In the genomic region with DNA sequence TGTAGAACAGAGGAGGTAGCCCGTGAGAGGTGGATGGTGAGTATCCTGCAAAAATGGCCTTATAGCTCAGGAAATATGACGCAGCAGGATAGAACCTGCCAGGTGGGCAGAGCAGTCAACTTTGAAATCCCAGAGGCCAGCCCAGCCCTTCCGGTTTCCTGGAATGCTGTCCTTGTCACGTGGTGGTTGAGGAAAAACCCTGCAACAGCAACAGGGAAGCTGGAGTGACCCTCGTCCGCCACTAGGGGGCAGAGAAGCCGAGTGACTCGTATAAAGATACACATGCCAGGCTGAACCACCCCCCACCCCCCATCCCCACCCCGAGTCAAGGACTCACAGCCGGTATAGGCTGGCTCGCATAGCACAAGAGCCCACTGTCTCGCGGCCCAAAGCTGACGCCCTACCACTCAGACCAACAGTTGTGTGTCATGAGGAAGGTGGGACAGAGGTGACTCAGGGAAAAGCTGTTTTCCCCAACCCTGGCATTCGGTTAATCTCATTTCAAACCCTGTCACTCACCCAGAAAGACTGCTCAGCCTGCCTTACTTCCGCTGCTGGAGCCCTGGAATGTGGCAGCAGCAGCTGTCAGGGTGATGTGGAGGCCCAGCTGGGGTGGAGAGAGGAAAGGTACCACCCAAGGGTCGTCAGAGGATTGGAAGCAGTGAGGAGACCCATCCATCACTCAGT, we compare ENCODE assay signal across 7 mouse cellular contexts.
A peak's percentile ranks its signal among the peaks of the same experiment; 100 is the strongest.
DNase-seq lines count a peak whose midpoint lies in the region; ATAC-seq lines count a peak whose summit lies in the region.

No protein-coding gene starts in this region.

- no peaks in the 10 kb centered on the region for H3K9me3 ChIP-seq in limb, embryonic 10.5 days (replicated peaks)
- no peaks in the 10 kb centered on the region for H3K9me3 ChIP-seq in midbrain, embryonic 11.5 days (ENCODE audit: control insufficient read depth, low read length)

- H3K4me3 ChIP-seq in limb, embryonic 10.5 days, result peak overlapping the region; percentile 44
- peak overlapping the region; percentile 11; the same call in 1 of the 2 replicates for H3K4me3 ChIP-seq in midbrain, embryonic 11.5 days (ENCODE audit: low read depth, low read length)

- peaks cover 18% of the 10 kb centered on the region for H3K4me1 ChIP-seq in limb, embryonic 10.5 days
- H3K4me1 ChIP-seq in midbrain, embryonic 11.5 days (ENCODE audit: control insufficient read depth, insufficient read depth, low read length), result peaks cover 16% of the 10 kb centered on the region

- H3K27me3 ChIP-seq in limb, embryonic 10.5 days (ENCODE audit: low read depth, poor library complexity, severe bottlenecking), result no peaks in the 10 kb centered on the region
- H3K27me3 ChIP-seq in midbrain, embryonic 11.5 days (ENCODE audit: control insufficient read depth, insufficient read depth, low read length), result no peaks in the 10 kb centered on the region

- H3K27ac ChIP-seq in limb, embryonic 10.5 days, result peak overlapping the region; percentile 85
- no peak overlapping the region for H3K27ac ChIP-seq in midbrain, embryonic 11.5 days (ENCODE audit: low read depth, low read length)

- DNase-seq in adrenal gland, adult (ENCODE audit: inconsistent age in 2 of 2, low spot score in 1 of 2), result peak; percentile 91 to 96
- DNase-seq in embryo, embryonic 11.5 days (ENCODE audit: low read depth, low spot score), result peak; percentile 73
- DNase-seq in heart, adult 18-20 months, result peak; percentile 93 to 94
- peak; percentile 93 for DNase-seq in kidney, adult 11 months
- peak; percentile 93 for DNase-seq in limb, embryonic 10.5 days (ENCODE audit: low spot score)
- peak; percentile 97 for DNase-seq in midbrain, embryonic 11.5 days (ENCODE audit: low spot score, missing footprints)
- peak; percentile 4 for DNase-seq in spleen, adult 12 weeks (ENCODE audit: low spot score)

- ATAC-seq in midbrain, embryonic 11.5 days (ENCODE audit: low FRiP score), result peak; percentile 92

- peak overlapping the region; percentile 24; the same call in 1 of the 2 replicates for H3K9ac ChIP-seq in midbrain, embryonic 11.5 days (ENCODE audit: low read length)

- peak overlapping the region; percentile 48 for H3K4me2 ChIP-seq in midbrain, embryonic 11.5 days

- WGBS in limb, embryonic 10.5 days, result 3% methylated on average over 17 of the region's 17 CpGs
- 2% methylated on average over 17 of the region's 17 CpGs for WGBS in midbrain, embryonic 11.5 days

- H3K36me3 ChIP-seq in limb, embryonic 10.5 days, result no peaks in the 10 kb centered on the region
- H3K36me3 ChIP-seq in midbrain, embryonic 11.5 days (ENCODE audit: control insufficient read depth, insufficient read depth, low read length), result no peaks in the 10 kb centered on the region

Comparison
In these comparisons a context has a peak if more than half of its experiments do, and no peak if none do; other contexts are left out.
1. DNase-seq: peak in every context shown above with its lines; median percentile 97 in midbrain, embryonic 11.5 days; 94 in adrenal gland, adult; 94 in heart, adult 18-20 months; 93 in kidney, adult 11 months; 93 in limb, embryonic 10.5 days; 73 in embryo, embryonic 11.5 days; 4 in spleen, adult 12 weeks.